Mouse (Mus musculus) heart, postnatal 0 days (tissue): ENCODE data around the gene Slc6a17. TPM values are rescaled to one million over a fixed set of nuclear protein-coding genes. Genes with fewer than 3 reads are reported as not detected.

Source experiments
- ATAC-seq: fragments of 200-750 bp; cut with Nextera tagmentation; 2 replicates; pipeline ENCODE4 v1.8.0; 2017; ENCODE audit warnings: low read depth, moderate number of reproducible peaks, moderate library complexity; ENCODE audit not compliant: insufficient read depth
- DNase-seq: peaks from one replicate; pipeline ENCODE4 v3.0.0-alpha.2; 2016; ENCODE audit warnings: low spot score
- H3K27ac ChIP-seq: fragments of 300-500 bp; sonication (generic); 2 replicates; pipeline ENCODE4 v1.5.1; 2014; ENCODE audit warnings: low read depth, mild to moderate bottlenecking
- H3K27me3 ChIP-seq: fragments of 300-500 bp; sonication (generic); 2 replicates; pipeline ENCODE4 v1.6.1; 2014; ENCODE audit warnings: low read length, mixed read lengths; ENCODE audit not compliant: control insufficient read depth, insufficient read depth
- H3K36me3 ChIP-seq: fragments of 300-500 bp; sonication (generic); replicated peaks from 2 replicates; pipeline ENCODE4 v1.6.1; 2014; ENCODE audit warnings: low read length, mixed read lengths; ENCODE audit not compliant: control insufficient read depth, insufficient read depth
- H3K4me1 ChIP-seq: fragments of 300-500 bp; sonication (generic); 2 replicates; pipeline ENCODE4 v1.6.1; 2014; ENCODE audit warnings: antibody characterized with exemption; ENCODE audit not compliant: control insufficient read depth, insufficient read depth
- H3K4me2 ChIP-seq: fragments of 300-500 bp; sonication (generic); 2 replicates; pipeline ENCODE4 v1.6.1; 2014; ENCODE audit warnings: low read depth, mild to moderate bottlenecking, low read length, moderate library complexity
- H3K4me3 ChIP-seq: fragments of 300-500 bp; sonication (generic); 2 replicates; pipeline ENCODE4 v1.5.1; 2014; ENCODE audit warnings: low read depth, low read length
- H3K9ac ChIP-seq: fragments of 300-500 bp; sonication (generic); replicated peaks from 2 replicates; pipeline ENCODE4 v1.6.1; 2014; ENCODE audit warnings: low read depth, low read length, mixed read lengths
- H3K9me3 ChIP-seq: fragments of 300-500 bp; sonication (generic); replicated peaks from 2 replicates; pipeline ENCODE4 v1.6.1; 2016; ENCODE audit warnings: low read length; ENCODE audit not compliant: control insufficient read depth
- CTCF ChIP-seq: IDR thresholded peaks from 2 replicates; pipeline ENCODE4 v1.5.1; 2016; ENCODE audit warnings: antibody characterized with exemption, control low read depth, low read depth
- EP300 ChIP-seq: IDR thresholded peaks from 2 replicates; pipeline ENCODE4 v1.6.1; 2016; ENCODE audit warnings: antibody characterized with exemption, low read depth
- WGBS: fragments of 180-500 bp; shearing (Covaris S2); extraction: QIAGEN DNeasy Blood & Tissue Kit; methylation state at CpG from one replicate; pipeline ENCODE4 v1.1.7; 2014; 5-methylcytosine and 5-hydroxymethylcytosine counted together
- polyA plus RNA-seq: library from polyadenylated mRNA; unstranded; fragments of >200 nt; fragmentation: Nextera tagmentation; extraction: Ambion mirVana; gene quantifications from 2 replicates; pipeline ENCODE4 v1.2.1, GENCODE M21; 2015
- total RNA-seq: library from RNA; depleted of rRNA; stranded (reverse); fragments of >200 nt; gene quantifications from 2 replicates; pipeline ENCODE4 v1.2.3, GENCODE M21; 2014; ENCODE audit warnings: low replicate concordance

The Slc6a17 gene
- total and polyA plus RNA-seq, 2 experiments from 2014 or later = 3.1 to 9.7 TPM

DNA sequence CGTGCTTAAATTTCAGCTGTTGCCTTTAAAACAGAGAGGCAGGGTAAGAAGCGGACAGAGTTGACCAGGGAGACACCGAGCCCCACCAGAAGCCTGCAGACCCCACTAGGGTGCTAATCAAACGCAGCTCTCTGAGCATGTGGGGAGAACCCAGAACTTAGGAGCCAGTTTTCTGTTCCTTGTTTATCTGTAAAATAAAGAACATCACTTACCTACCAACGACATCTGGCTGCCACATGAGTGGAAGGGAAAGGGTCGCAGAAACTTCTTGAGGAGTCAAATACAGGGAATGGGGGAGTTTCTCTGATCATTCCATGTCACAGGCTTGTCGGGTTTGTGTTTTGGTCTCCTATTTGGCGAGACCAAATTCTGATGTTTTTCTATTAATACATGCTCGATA is 9.9 kb downstream of the Slc6a17 start:
- no peak for TF ChIP-seq EP300
- no peak for TF ChIP-seq CTCF
- DNase-seq (no peak), ATAC-seq (no peak)
- Histone ChIP-seq H3K27ac (no peak overlapping the region), H3K27me3 (no peaks in the 10 kb centered on the region), H3K9me3 (no peaks in the 10 kb centered on the region), H3K4me2 (no peak overlapping the region), H3K4me3 (no peak overlapping the region), H3K36me3 (no peaks in the 10 kb centered on the region), H3K9ac (no peak overlapping the region), H3K4me1 (peaks cover 16% of the 10 kb centered on the region; the same call in 1 of the 2 replicates)
- WGBS = 92% methylated on average over 9 of the region's 9 CpGs

DNA sequence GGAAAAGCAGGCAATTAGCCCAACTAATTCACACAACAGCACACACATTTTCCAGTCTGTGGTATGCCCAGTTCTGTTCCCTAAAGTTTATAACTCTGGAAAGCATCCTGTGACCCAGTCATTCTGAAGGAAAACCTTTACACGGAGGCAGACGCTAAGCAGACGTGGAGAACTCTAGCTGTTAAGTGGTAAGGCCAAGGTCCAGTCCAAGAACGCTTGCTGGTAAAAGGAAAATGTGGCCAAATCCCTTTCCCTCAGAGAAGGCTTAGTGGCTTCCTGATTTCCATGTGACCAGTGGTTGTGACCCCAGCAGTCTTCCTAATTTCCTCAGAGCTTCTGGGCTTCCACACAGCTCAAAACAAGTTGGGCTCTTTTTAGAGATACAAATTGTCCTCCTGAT is 11.3 kb downstream of the Slc6a17 start:
- Histone ChIP-seq H3K4me2 (no peak overlapping the region), H3K9me3 (no peaks in the 10 kb centered on the region), H3K36me3 (no peaks in the 10 kb centered on the region), H3K27ac (peak overlapping the region; percentile 56; the same call in 1 of the 2 replicates), H3K4me3 (no peak overlapping the region), H3K4me1 (peaks cover 24% of the 10 kb centered on the region), H3K27me3 (no peaks in the 10 kb centered on the region), H3K9ac (no peak overlapping the region)
- 40% methylated on average over 4 of the region's 4 CpGs for WGBS
- ATAC-seq = no peak
- no peak for DNase-seq
- no peak for TF ChIP-seq EP300
- TF ChIP-seq CTCF = no peak

DNA sequence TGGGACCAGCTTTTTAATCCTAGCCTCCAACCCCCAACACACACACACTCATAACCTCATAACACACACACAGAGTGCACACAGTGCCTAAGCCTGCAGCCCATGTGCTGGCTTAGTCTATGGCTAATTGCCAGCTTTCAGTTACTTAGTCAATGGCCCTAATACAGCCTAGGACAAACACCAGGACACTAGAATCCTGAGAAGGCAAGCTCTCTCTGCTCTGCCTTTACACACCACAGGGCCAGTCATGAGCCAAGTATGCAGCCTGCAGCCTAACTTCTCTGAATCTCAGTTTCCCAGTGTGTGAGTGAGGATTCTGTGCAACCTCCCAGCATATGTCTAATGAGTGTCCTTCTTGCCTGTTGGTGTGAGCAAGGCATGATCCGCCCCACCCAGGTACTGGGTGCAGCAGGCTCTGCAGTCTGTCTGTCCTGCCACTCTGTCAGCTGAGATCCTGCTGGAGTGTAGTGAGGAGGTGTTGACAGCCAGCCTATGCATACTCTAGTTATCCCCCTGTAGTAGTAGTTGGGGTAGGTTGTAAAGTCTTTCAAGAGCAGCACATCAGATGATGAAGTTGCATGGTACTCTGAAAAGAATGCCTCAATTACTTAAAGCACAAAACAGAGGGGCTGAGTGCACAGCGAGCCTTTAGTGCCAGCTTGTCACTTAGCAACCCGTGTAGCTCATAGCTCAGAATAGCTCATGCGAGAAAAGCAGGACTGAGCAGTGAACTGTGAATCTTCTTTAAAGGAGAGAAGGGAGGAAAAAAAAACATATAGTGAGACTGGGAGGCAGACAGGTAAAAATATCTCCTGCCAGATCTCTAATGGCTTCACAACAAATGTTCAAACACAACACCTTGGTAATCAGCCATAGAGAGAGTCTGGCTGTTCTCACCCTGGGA is 12.1 kb downstream of the Slc6a17 start:
- 28% methylated on average over 4 of the region's 4 CpGs for WGBS
- Histone ChIP-seq H3K27me3 (no peaks in the 10 kb centered on the region), H3K4me2 (no peak overlapping the region), H3K4me3 (no peak overlapping the region), H3K27ac (peak overlapping the region; percentile 56; the same call in 1 of the 2 replicates), H3K9me3 (peaks cover 3% of the 10 kb centered on the region; the same call in 1 of the 2 replicates), H3K9ac (no peak overlapping the region), H3K4me1 (peaks cover 24% of the 10 kb centered on the region), H3K36me3 (0 out of 2 replicates have a peak, but pooled peaks cover 1% of the 10 kb centered on the region)
- peak; percentile 53 for DNase-seq
- TF ChIP-seq CTCF (no peak), EP300 (no peak)
- peak; percentile 64; the same call in 1 of the 2 replicates for ATAC-seq

DNA sequence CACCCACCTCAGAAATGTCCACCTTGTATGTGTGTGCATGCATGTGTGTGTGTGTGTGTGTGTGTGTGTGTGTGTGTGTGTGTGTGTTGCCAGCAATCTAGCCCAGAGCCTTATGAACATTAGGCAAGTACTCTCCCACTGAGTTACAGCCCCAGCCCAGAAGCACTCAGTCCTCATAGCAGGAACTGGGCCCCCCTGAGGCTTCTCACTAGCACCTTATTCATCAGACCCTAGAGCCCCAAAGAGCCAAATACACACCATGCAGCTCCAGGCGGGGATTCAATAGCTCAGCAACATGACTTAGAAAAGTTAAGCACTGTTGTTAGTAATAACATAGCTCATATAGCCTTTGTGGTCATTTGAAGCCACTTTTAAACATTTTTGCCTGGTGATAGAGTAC is 13.3 kb downstream of the Slc6a17 start:
- 86% methylated on average over 1 of the region's 1 CpGs for WGBS
- Histone ChIP-seq H3K4me2 (no peak overlapping the region), H3K4me3 (no peak overlapping the region), H3K9ac (no peak overlapping the region), H3K27me3 (no peaks in the 10 kb centered on the region), H3K36me3 (peaks cover 12% of the 10 kb centered on the region; the same call in 1 of the 2 replicates), H3K9me3 (peaks cover 15% of the 10 kb centered on the region), H3K27ac (no peak overlapping the region), H3K4me1 (peaks cover 24% of the 10 kb centered on the region)
- no peak for TF ChIP-seq CTCF
- ATAC-seq (no peak), DNase-seq (no peak)

DNA sequence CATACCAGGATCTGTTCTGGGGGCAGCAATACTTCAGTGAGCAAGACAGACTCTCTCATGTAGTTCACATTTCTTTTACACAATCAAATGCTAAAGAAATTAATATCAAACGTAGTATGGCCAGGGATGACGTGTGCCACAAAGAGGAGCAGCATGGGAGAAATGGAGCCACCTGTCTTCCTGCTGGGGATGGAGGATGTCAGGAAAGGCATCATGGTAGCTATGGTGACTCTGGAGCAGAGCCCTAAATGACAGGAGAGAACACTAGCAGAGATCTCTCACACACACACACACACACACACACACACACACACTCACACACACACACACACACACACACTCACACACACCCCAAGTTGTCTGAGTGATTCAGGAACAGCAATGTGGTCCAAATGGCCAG is 14.1 kb downstream of the Slc6a17 start:
- DNase-seq (no peak), ATAC-seq (no peak)
- H3K36me3 ChIP-seq = peaks cover 18% of the 10 kb centered on the region; the same call in 1 of the 2 replicates
- TF ChIP-seq CTCF (no peak), EP300 (no peak)
- H3K4me3 ChIP-seq = no peak overlapping the region
- no peaks in the 10 kb centered on the region for H3K27me3 ChIP-seq
- H3K4me1 ChIP-seq = peaks cover 24% of the 10 kb centered on the region
- H3K9ac ChIP-seq = no peak overlapping the region
- H3K27ac ChIP-seq = no peak overlapping the region
- 76% methylated on average over 2 of the region's 2 CpGs for WGBS
- no peak overlapping the region for H3K4me2 ChIP-seq
- H3K9me3 ChIP-seq = peaks cover 23% of the 10 kb centered on the region
